Mouse (Mus musculus) lung, postnatal 0 days (tissue): Measurements from ENCODE around the gene Tenm3. TPM values are rescaled to one million over a fixed set of nuclear protein-coding genes. Genes with fewer than 3 reads are reported as not detected.

Source experiments
- ATAC-seq: fragments of 200-750 bp; cut with Nextera tagmentation; 2 replicates; pipeline ENCODE4 v1.8.0; 2017; ENCODE audit warnings: moderate library complexity
- DNase-seq: peaks from one replicate; pipeline ENCODE4 v3.0.0-alpha.2; 2016; ENCODE audit warnings: low spot score
- H3K27ac ChIP-seq: fragments of 300-500 bp; sonication (generic); 2 replicates; pipeline ENCODE4 v1.5.1; 2014; ENCODE audit warnings: antibody characterized with exemption, mild to moderate bottlenecking, low read length, mixed read lengths
- H3K27me3 ChIP-seq: fragments of 300-500 bp; sonication (generic); replicated peaks from 2 replicates; pipeline ENCODE4 v1.6.1; 2014; ENCODE audit warnings: low read length, mixed read lengths; ENCODE audit not compliant: insufficient read depth
- H3K36me3 ChIP-seq: fragments of 300-500 bp; sonication (generic); 2 replicates; pipeline ENCODE4 v1.6.1; 2014; ENCODE audit warnings: low read length, mixed read lengths; ENCODE audit not compliant: insufficient read depth
- H3K4me1 ChIP-seq: fragments of 300-500 bp; sonication (generic); 2 replicates; pipeline ENCODE4 v1.6.1; 2014; ENCODE audit warnings: antibody characterized with exemption, low read depth, low read length, mixed read lengths; ENCODE audit not compliant: insufficient read depth
- H3K4me2 ChIP-seq: fragments of 300-500 bp; sonication (generic); replicated peaks from 2 replicates; pipeline ENCODE4 v1.6.1; 2014; ENCODE audit warnings: low read depth, mild to moderate bottlenecking, low read length, moderate library complexity, mixed read lengths
- H3K4me3 ChIP-seq: fragments of 300-500 bp; sonication (generic); 2 replicates; pipeline ENCODE4 v1.5.1; 2014; ENCODE audit warnings: low read depth, low read length
- H3K9ac ChIP-seq: fragments of 300-500 bp; sonication (generic); replicated peaks from 2 replicates; pipeline ENCODE4 v1.6.1; 2014; ENCODE audit warnings: low read depth, mild to moderate bottlenecking
- H3K9me3 ChIP-seq: fragments of 300-500 bp; sonication (generic); 2 replicates; pipeline ENCODE4 v1.6.1; 2016; ENCODE audit warnings: low read length, mixed read lengths
- CTCF ChIP-seq: IDR thresholded peaks from 2 replicates; pipeline ENCODE4 v1.5.1; 2016; ENCODE audit warnings: antibody characterized with exemption, mild to moderate bottlenecking
- EP300 ChIP-seq: IDR thresholded peaks from 2 replicates; pipeline ENCODE4 v1.6.1; 2016; ENCODE audit warnings: antibody characterized with exemption, mild to moderate bottlenecking, control low read depth
- WGBS: fragments of 180-500 bp; shearing (Covaris S2); extraction: QIAGEN DNeasy Blood & Tissue Kit; methylation state at CpG from one replicate; pipeline ENCODE4 v1.1.7; 2014; 5-methylcytosine and 5-hydroxymethylcytosine counted together
- polyA plus RNA-seq: library from polyadenylated mRNA; unstranded; fragments of >200 nt; fragmentation: Nextera tagmentation; extraction: Ambion mirVana; gene quantifications from 2 replicates; pipeline ENCODE4 v1.2.1, GENCODE M21; 2015

The Tenm3 gene
- polyA plus RNA-seq, 1 experiment from 2014 or later: 0.78 TPM

GRCm38 (mm10) chr8:48704485-48704884 is 139.3 kb downstream of the Tenm3 start:
- WGBS: 57% methylated on average over 6 of the region's 6 CpGs
- Histone ChIP-seq H3K4me1 (no peaks in the 10 kb centered on the region), H3K9me3 (no peaks in the 10 kb centered on the region), H3K27ac (no peak overlapping the region), H3K4me3 (no peak overlapping the region), H3K4me2 (no peak overlapping the region), H3K9ac (no peak overlapping the region), H3K36me3 (no peaks in the 10 kb centered on the region), H3K27me3 (no peaks in the 10 kb centered on the region)
- TF ChIP-seq EP300 (peak; percentile 74), CTCF (no peak)
- DNase-seq (peak; percentile 63), ATAC-seq (peak; percentile 87)

- Histone ChIP-seq H3K9me3 (no peaks in the 10 kb centered on the region), H3K9ac (no peak overlapping the region), H3K4me2 (no peak overlapping the region), H3K27me3 (no peaks in the 10 kb centered on the region), H3K27ac (no peak overlapping the region), H3K4me1 (no peaks in the 10 kb centered on the region), H3K36me3 (no peaks in the 10 kb centered on the region), H3K4me3 (no peak overlapping the region)
- 70% methylated on average over 10 of the region's 10 CpGs for WGBS
- DNase-seq (peak; percentile 28), ATAC-seq (no peak)
- TF ChIP-seq CTCF (peak; percentile 26; the same call in 1 of the 2 replicates), EP300 (no peak)
Observed at GRCm38 (mm10) chr8:48690665-48691395, 152.9 kb downstream of the Tenm3 start.

GRCm38 (mm10) chr8:48688706-48689105 is 155.0 kb downstream of the Tenm3 start:
- no peak for ATAC-seq

GRCm38 (mm10) chr8:48688188-48688587 is 155.6 kb downstream of the Tenm3 start:
- Histone ChIP-seq H3K36me3 (no peaks in the 10 kb centered on the region), H3K4me2 (no peak overlapping the region), H3K27me3 (no peaks in the 10 kb centered on the region), H3K9me3 (no peaks in the 10 kb centered on the region), H3K4me3 (no peak overlapping the region), H3K9ac (no peak overlapping the region), H3K27ac (no peak overlapping the region), H3K4me1 (no peaks in the 10 kb centered on the region)
- ATAC-seq: peak; percentile 52
- TF ChIP-seq CTCF (no peak), EP300 (no peak)
- peak; percentile 45 for DNase-seq
- WGBS: 32% methylated on average over 9 of the region's 9 CpGs

More at GRCm38 (mm10) chr8:48688706-48689105, 155.0 kb downstream of the Tenm3 start:
- no peak for DNase-seq
- Histone ChIP-seq H3K9me3 (no peaks in the 10 kb centered on the region), H3K4me2 (no peak overlapping the region), H3K4me3 (no peak overlapping the region), H3K36me3 (no peaks in the 10 kb centered on the region), H3K4me1 (no peaks in the 10 kb centered on the region), H3K27ac (no peak overlapping the region), H3K9ac (no peak overlapping the region), H3K27me3 (no peaks in the 10 kb centered on the region)
- 49% methylated on average over 4 of the region's 4 CpGs for WGBS
- TF ChIP-seq EP300 (no peak), CTCF (no peak)

- H3K27me3 ChIP-seq: no peaks in the 10 kb centered on the region
- H3K27ac ChIP-seq: no peak overlapping the region
- no peak overlapping the region for H3K4me3 ChIP-seq
- H3K9me3 ChIP-seq: no peaks in the 10 kb centered on the region
- H3K36me3 ChIP-seq: no peaks in the 10 kb centered on the region
- no peak overlapping the region for H3K4me2 ChIP-seq
- no peak for TF ChIP-seq CTCF
- TF ChIP-seq EP300: no peak
- ATAC-seq (no peak), DNase-seq (no peak)
- H3K9ac ChIP-seq: no peak overlapping the region
- WGBS: 40% methylated on average over 2 of the region's 2 CpGs
- no peaks in the 10 kb centered on the region for H3K4me1 ChIP-seq
Observed at GRCm38 (mm10) chr8:48673476-48673875, 170.3 kb downstream of the Tenm3 start.

GRCm38 (mm10) chr8:48672471-48672870 is 171.3 kb downstream of the Tenm3 start:
- no peaks in the 10 kb centered on the region for H3K4me1 ChIP-seq
- H3K27ac ChIP-seq: no peak overlapping the region
- WGBS: 94% methylated on average over 11 of the region's 11 CpGs
- DNase-seq (no peak), ATAC-seq (no peak)
- H3K9me3 ChIP-seq: no peaks in the 10 kb centered on the region
- TF ChIP-seq CTCF (no peak), EP300 (no peak)
- H3K36me3 ChIP-seq: no peaks in the 10 kb centered on the region
- H3K27me3 ChIP-seq: no peaks in the 10 kb centered on the region
- H3K4me3 ChIP-seq: no peak overlapping the region
- H3K4me2 ChIP-seq: no peak overlapping the region
- no peak overlapping the region for H3K9ac ChIP-seq
